Mouse (Mus musculus): Measurements from ENCODE around the gene Nkx2-3. TPM values are rescaled to one million over a fixed set of nuclear protein-coding genes. Genes with fewer than 3 reads are reported as not detected.

Gene Nkx2-3
- polyA plus RNA-seq, 1 experiment from 2014 or later = 1.2 TPM

Small RNAs within 50 kb of the gene (microRNA-seq; reads per million reads assigned to microRNA genes)
- gene Gm22646 = not detected

Other genes with a start within 250 kb of the Nkx2-3 start
- 0.07 TPM in 1 of 2 replicates, not detected in the other for gene Hpse2, start 224.0 kb upstream of the Nkx2-3 start, polyA plus RNA-seq (2016; fragmentation: Nextera tagmentation; extraction: Ambion mirVana)
- 0.08 and 0.18 TPM in 2 replicates for gene Cnnm1, start 171.9 kb upstream of the Nkx2-3 start, polyA plus RNA-seq (2016; fragmentation: Nextera tagmentation; extraction: Ambion mirVana)
- gene Got1, start 87.7 kb upstream of the Nkx2-3 start, polyA plus RNA-seq (2016; fragmentation: Nextera tagmentation; extraction: Ambion mirVana) = 24.0 and 27.6 TPM in 2 replicates
- gene Slc25a28, start 62.6 kb downstream of the Nkx2-3 start, polyA plus RNA-seq (2016; fragmentation: Nextera tagmentation; extraction: Ambion mirVana) = 11.6 and 13.4 TPM in 2 replicates
- 4.1 and 4.9 TPM in 2 replicates for gene Entpd7, start 77.3 kb downstream of the Nkx2-3 start, polyA plus RNA-seq (2016; fragmentation: Nextera tagmentation; extraction: Ambion mirVana)
- gene Cutc, start 140.7 kb downstream of the Nkx2-3 start, polyA plus RNA-seq (2016; fragmentation: Nextera tagmentation; extraction: Ambion mirVana) = 14.5 and 16.5 TPM in 2 replicates
- gene Cox15, start 140.7 kb downstream of the Nkx2-3 start, polyA plus RNA-seq (2016; fragmentation: Nextera tagmentation; extraction: Ambion mirVana) = 9.7 and 10.4 TPM in 2 replicates
- 8.2 and 8.8 TPM in 2 replicates for gene Abcc2, start 169.9 kb downstream of the Nkx2-3 start, polyA plus RNA-seq (2016; fragmentation: Nextera tagmentation; extraction: Ambion mirVana)